Mouse (Mus musculus) hindbrain, embryonic 15.5 days (tissue): ENCODE results near the gene Efcab5. TPM values are rescaled to one million over a fixed set of nuclear protein-coding genes. Genes with fewer than 3 reads are reported as not detected.

Source experiments
- ATAC-seq: fragments of 200-750 bp; cut with Nextera tagmentation; 2 replicates; pipeline ENCODE4 v1.8.0; 2017; ENCODE audit warnings: low read depth, moderate number of reproducible peaks, moderate TSS enrichment; ENCODE audit not compliant: low FRiP score
- H3K27ac ChIP-seq: fragments of 300-500 bp; sonication (generic); replicated peaks from 2 replicates; pipeline ENCODE4 v1.5.1; 2015; ENCODE audit warnings: mild to moderate bottlenecking, inconsistent platforms
- H3K27me3 ChIP-seq: fragments of 300-500 bp; sonication (generic); 2 replicates; pipeline ENCODE4 v1.6.1; 2015; ENCODE audit warnings: control low read depth, inconsistent platforms
- H3K36me3 ChIP-seq: fragments of 300-500 bp; sonication (generic); 2 replicates; pipeline ENCODE4 v1.6.1; 2015; ENCODE audit warnings: control low read depth, inconsistent platforms
- H3K4me1 ChIP-seq: fragments of 300-500 bp; sonication (generic); replicated peaks from 2 replicates; pipeline ENCODE4 v1.6.1; 2015; ENCODE audit warnings: control low read depth, inconsistent platforms
- H3K4me2 ChIP-seq: fragments of 300-500 bp; sonication (generic); 2 replicates; pipeline ENCODE4 v1.6.1; 2015; ENCODE audit warnings: moderate library complexity, mild to moderate bottlenecking, inconsistent platforms
- H3K4me3 ChIP-seq: fragments of 300-500 bp; sonication (generic); 2 replicates; pipeline ENCODE4 v1.5.1; 2015; ENCODE audit warnings: mild to moderate bottlenecking, inconsistent platforms
- H3K9ac ChIP-seq: fragments of 300-500 bp; sonication (generic); 2 replicates; pipeline ENCODE4 v1.6.1; 2015; ENCODE audit warnings: inconsistent platforms
- H3K9me3 ChIP-seq: fragments of 300-500 bp; sonication (generic); 2 replicates; pipeline ENCODE4 v1.6.1; 2016; ENCODE audit warnings: control low read depth, inconsistent platforms
- WGBS: fragments of 180-500 bp; shearing (Covaris S2); methylation state at CpG from one replicate; pipeline ENCODE4 v1.1.7; 2015; 5-methylcytosine and 5-hydroxymethylcytosine counted together
- polyA plus RNA-seq: library from polyadenylated mRNA; unstranded; fragments of >200 nt; fragmentation: Nextera tagmentation; extraction: Ambion mirVana; gene quantifications from 2 replicates; pipeline ENCODE4 v1.2.1, GENCODE M21; 2015

Gene Efcab5
- polyA plus RNA-seq, 1 experiment from 2014 or later = 0.56 TPM

GRCm38 (mm10) chr11:77196181-77197143 lies 7.7 kb upstream of the Efcab5 start:
- Histone ChIP-seq H3K9me3 (no peaks in the 10 kb centered on the region), H3K27me3 (no peaks in the 10 kb centered on the region), H3K4me1 (no peaks in the 10 kb centered on the region), H3K9ac (no peak overlapping the region), H3K36me3 (no peaks in the 10 kb centered on the region), H3K4me2 (no peak overlapping the region), H3K27ac (no peak overlapping the region), H3K4me3 (no peak overlapping the region)
- ATAC-seq = no peak
- WGBS = 32% methylated on average over 4 of the region's 4 CpGs

DNA sequence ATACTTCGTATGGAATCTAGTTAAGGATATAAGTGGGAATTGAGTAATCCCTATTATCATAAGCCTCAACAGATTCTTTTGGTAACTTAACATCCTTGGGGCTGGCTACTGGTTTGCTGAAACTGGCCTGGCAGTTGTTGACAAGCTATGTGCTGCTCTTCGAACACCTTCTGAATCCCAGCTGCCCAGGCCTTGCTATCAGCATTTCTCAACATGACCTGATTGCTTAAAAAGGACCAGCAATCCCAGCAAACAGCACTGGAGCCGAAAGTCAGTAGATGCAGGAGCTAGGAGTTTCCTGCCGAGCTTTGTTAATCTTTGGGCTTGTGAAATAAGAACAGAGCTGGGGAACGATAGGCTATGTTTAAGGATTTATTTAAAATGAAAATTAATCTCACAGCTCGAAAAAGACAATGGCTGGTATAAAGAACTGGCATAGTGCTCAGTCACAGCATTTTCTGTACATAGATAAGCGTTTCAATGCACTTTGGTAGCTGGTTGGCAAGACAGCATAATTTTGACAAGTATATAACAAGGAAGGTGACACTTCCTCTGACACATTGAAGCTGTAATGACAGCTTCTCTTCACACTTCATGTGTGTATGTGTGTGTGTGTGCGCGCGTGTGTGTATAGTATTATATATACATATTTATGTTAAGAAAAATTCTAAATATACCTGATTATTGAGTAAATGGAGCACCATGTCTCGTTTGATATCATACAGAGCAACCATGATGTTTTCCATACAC lies 6.8 kb upstream of the Efcab5 start:
- Histone ChIP-seq H3K4me1 (no peaks in the 10 kb centered on the region), H3K36me3 (no peaks in the 10 kb centered on the region), H3K9me3 (no peaks in the 10 kb centered on the region), H3K4me3 (no peak overlapping the region), H3K27me3 (no peaks in the 10 kb centered on the region), H3K9ac (no peak overlapping the region), H3K27ac (no peak overlapping the region), H3K4me2 (no peak overlapping the region)
- no peak for ATAC-seq
- 83% methylated on average over 11 of the region's 11 CpGs for WGBS

GRCm38 (mm10) chr11:77194762-77195161 lies 6.0 kb upstream of the Efcab5 start:
- Histone ChIP-seq H3K27me3 (no peaks in the 10 kb centered on the region), H3K4me1 (no peaks in the 10 kb centered on the region), H3K4me2 (no peak overlapping the region), H3K27ac (no peak overlapping the region), H3K36me3 (no peaks in the 10 kb centered on the region), H3K4me3 (no peak overlapping the region), H3K9ac (no peak overlapping the region), H3K9me3 (no peaks in the 10 kb centered on the region)
- WGBS = 77% methylated on average over 1 of the region's 1 CpGs
- ATAC-seq = no peak

GRCm38 (mm10) chr11:77193941-77194553 lies 5.3 kb upstream of the Efcab5 start:
- WGBS = 31% methylated on average over 6 of the region's 6 CpGs
- H3K27me3 ChIP-seq = no peaks in the 10 kb centered on the region
- no peak overlapping the region for H3K4me2 ChIP-seq
- no peaks in the 10 kb centered on the region for H3K9me3 ChIP-seq
- ATAC-seq = no peak
- no peak overlapping the region for H3K9ac ChIP-seq
- no peak overlapping the region for H3K27ac ChIP-seq
- H3K4me3 ChIP-seq = no peak overlapping the region
- H3K4me1 ChIP-seq = no peaks in the 10 kb centered on the region
- H3K36me3 ChIP-seq = no peaks in the 10 kb centered on the region

GRCm38 (mm10) chr11:77193410-77193809 lies 4.6 kb upstream of the Efcab5 start:
- Histone ChIP-seq H3K4me2 (no peak overlapping the region), H3K4me1 (no peaks in the 10 kb centered on the region), H3K9ac (no peak overlapping the region), H3K4me3 (no peak overlapping the region), H3K27me3 (no peaks in the 10 kb centered on the region), H3K36me3 (no peaks in the 10 kb centered on the region), H3K27ac (no peak overlapping the region), H3K9me3 (no peaks in the 10 kb centered on the region)
- 62% methylated on average over 5 of the region's 5 CpGs for WGBS
- no peak for ATAC-seq

GRCm38 (mm10) chr11:77184926-77185325 lies 3.8 kb downstream of the Efcab5 start:
- WGBS = 62% methylated on average over 2 of the region's 2 CpGs
- no peaks in the 10 kb centered on the region for H3K9me3 ChIP-seq
- peaks cover 9% of the 10 kb centered on the region for H3K4me1 ChIP-seq
- H3K9ac ChIP-seq = no peak overlapping the region
- ATAC-seq = no peak
- H3K36me3 ChIP-seq = no peaks in the 10 kb centered on the region
- no peak overlapping the region for H3K4me2 ChIP-seq
- no peaks in the 10 kb centered on the region for H3K27me3 ChIP-seq
- no peak overlapping the region for H3K4me3 ChIP-seq
- no peak overlapping the region for H3K27ac ChIP-seq

DNA sequence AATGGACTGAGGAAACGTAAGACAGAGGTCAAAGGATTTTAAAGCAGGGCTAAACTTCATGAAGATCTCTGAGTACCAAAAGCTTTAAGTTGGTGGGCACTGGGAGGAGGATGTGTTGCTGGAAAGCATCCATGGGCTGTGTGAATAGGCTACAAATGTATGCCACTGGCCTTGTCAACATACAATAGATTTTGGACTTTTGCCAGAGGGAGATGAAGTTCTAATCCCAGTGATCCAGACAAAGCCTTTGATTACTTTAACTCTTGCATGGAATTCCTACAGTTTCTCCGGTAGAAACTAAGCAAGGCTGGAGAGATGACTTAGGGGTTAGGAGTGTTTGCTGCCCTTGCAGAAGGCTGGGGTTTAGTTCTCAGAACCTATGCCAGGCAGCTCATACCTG lies 6.2 kb downstream of the Efcab5 start:
- no peak for ATAC-seq
- Histone ChIP-seq H3K4me3 (no peak overlapping the region), H3K9me3 (no peaks in the 10 kb centered on the region), H3K4me2 (no peak overlapping the region), H3K9ac (no peak overlapping the region), H3K27ac (no peak overlapping the region), H3K36me3 (no peaks in the 10 kb centered on the region), H3K4me1 (peaks cover 9% of the 10 kb centered on the region), H3K27me3 (no peaks in the 10 kb centered on the region)
- 39% methylated on average over 2 of the region's 2 CpGs for WGBS

DNA sequence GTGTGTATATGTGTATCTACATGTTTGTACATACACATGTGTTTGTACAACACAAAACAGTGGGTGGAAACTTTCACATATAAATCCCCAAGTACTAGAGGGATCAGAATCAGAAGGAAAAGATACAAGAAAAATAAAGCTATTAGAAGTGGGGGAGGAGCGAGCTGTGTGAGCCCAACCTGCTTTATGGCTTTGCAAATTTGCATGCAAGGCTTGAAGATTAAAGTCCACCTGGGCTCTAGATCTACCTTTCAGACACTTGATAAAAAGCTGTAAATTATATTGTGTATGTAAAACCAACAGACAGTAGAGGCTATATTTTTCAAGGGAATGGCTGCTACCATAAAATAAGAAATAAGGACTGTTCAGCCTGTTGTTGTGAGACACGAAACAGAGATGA lies 6.7 kb downstream of the Efcab5 start:
- Histone ChIP-seq H3K36me3 (no peaks in the 10 kb centered on the region), H3K4me3 (no peak overlapping the region), H3K9me3 (no peaks in the 10 kb centered on the region), H3K9ac (no peak overlapping the region), H3K27ac (no peak overlapping the region), H3K4me2 (no peak overlapping the region), H3K4me1 (peaks cover 9% of the 10 kb centered on the region), H3K27me3 (no peaks in the 10 kb centered on the region)
- ATAC-seq = no peak
- WGBS = 81% methylated on average over 2 of the region's 2 CpGs

DNA sequence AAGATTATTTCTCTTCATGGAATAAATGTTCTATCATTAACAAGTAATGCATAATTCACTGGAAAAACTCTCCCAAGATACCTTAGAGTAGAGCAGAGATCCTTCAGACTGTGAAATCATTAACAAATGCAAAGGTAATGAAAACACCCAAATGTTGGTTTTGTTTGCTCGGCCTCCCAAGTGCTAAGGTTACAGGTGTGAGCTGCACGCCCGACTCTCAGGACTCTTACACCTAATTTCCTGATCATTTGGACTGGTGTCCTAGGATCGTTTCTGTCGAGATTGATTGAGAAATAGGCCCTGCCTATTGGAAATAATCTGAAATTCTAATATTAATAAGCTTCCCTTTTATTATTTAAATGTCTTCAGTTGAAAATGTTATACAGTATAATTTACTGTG lies 7.2 kb downstream of the Efcab5 start:
- Histone ChIP-seq H3K9ac (no peak overlapping the region), H3K27me3 (no peaks in the 10 kb centered on the region), H3K36me3 (no peaks in the 10 kb centered on the region), H3K4me3 (no peak overlapping the region), H3K27ac (no peak overlapping the region), H3K4me1 (peaks cover 9% of the 10 kb centered on the region), H3K4me2 (no peak overlapping the region), H3K9me3 (no peaks in the 10 kb centered on the region)
- 69% methylated on average over 5 of the region's 5 CpGs for WGBS
- no peak for ATAC-seq

- no peaks in the 10 kb centered on the region for H3K9me3 ChIP-seq
- no peak for ATAC-seq
- no peak overlapping the region for H3K4me3 ChIP-seq
- H3K36me3 ChIP-seq = no peaks in the 10 kb centered on the region
- no peak overlapping the region for H3K9ac ChIP-seq
- H3K27ac ChIP-seq = no peak overlapping the region
- H3K4me1 ChIP-seq = peaks cover 9% of the 10 kb centered on the region
- WGBS = 43% methylated on average over 4 of the region's 4 CpGs
- no peaks in the 10 kb centered on the region for H3K27me3 ChIP-seq
- H3K4me2 ChIP-seq = no peak overlapping the region
These were observed 7.9 kb downstream of the Efcab5 start for GRCm38 (mm10) chr11:77180886-77181285.

DNA sequence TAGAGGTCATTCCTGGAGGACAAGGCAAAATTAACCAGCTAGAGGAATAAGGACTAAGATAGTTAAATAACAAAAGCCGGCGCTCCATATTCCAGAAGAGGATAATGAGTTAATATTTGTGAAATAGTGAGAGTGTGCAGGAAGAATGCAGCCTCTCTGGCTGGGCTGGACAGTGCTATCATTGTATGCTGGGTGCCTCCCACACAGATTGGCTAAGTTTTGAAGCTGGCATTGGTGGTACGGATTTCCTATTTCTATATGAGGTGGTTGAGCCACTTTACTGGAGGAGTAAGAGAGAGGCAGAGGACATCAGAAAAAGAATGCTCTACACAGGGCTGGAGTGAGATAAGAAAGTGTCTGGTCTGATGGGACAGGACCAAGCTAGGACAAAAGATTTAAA lies 9.0 kb downstream of the Efcab5 start:
- no peak overlapping the region for H3K4me3 ChIP-seq
- H3K9me3 ChIP-seq = no peaks in the 10 kb centered on the region
- no peak overlapping the region for H3K27ac ChIP-seq
- no peak overlapping the region for H3K4me2 ChIP-seq
- no peak for ATAC-seq
- H3K36me3 ChIP-seq = no peaks in the 10 kb centered on the region
- H3K4me1 ChIP-seq = peaks cover 9% of the 10 kb centered on the region
- no peak overlapping the region for H3K9ac ChIP-seq
- 87% methylated on average over 3 of the region's 3 CpGs for WGBS
- no peaks in the 10 kb centered on the region for H3K27me3 ChIP-seq

DNA sequence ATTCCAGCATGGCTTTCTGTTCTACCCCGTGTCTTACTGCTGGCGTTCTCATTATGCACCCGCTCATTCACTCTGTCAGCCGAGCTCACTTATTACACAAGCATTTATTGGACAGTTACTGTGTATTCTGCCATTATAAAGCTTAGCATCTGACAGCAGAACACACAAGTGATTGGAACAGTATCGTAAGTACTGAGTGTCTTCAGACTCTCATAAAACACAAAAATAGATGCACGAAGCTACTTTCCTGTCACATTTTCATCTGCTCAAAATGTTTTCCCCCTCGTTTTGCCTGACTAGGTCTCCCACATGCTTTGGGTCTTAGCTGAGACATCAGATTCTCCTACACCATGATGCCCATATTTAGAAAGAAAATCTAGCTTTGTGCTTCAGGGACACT lies 14.2 kb downstream of the Efcab5 start:
- Histone ChIP-seq H3K4me2 (no peak overlapping the region), H3K9ac (no peak overlapping the region), H3K27ac (no peak overlapping the region), H3K4me3 (no peak overlapping the region), H3K4me1 (no peaks in the 10 kb centered on the region), H3K27me3 (no peaks in the 10 kb centered on the region), H3K9me3 (no peaks in the 10 kb centered on the region), H3K36me3 (no peaks in the 10 kb centered on the region)
- ATAC-seq = no peak
- WGBS = 63% methylated on average over 7 of the region's 7 CpGs
